Mouse (Mus musculus) mature B cell (primary cell): ENCODE results near the gene Tpsg1.

Source experiments
- in situ Hi-C: fragments of 300-500 bp; cut with MboI; formaldehyde crosslinking; loops from 2 replicates; pipeline ENCODE4 v1.14.3; 2019

The Tpsg1 gene

GRCm38 (mm10) chr17:25407352-25407751 is 38.3 kb downstream of the Tpsg1 start:
- in situ Hi-C loops, result no loop called here

- in situ Hi-C loops, result no loop called here
Observed at GRCm38 (mm10) chr17:25408302-25408999, 39.4 kb downstream of the Tpsg1 start.

GRCm38 (mm10) chr17:25409621-25410020 is 40.5 kb downstream of the Tpsg1 start:
- in situ Hi-C loops, result no loop called here

GRCm38 (mm10) chr17:25410180-25410579 is 41.1 kb downstream of the Tpsg1 start:
- in situ Hi-C loops, result no loop called here

- in situ Hi-C loops, result no loop called here
Observed at GRCm38 (mm10) chr17:25410786-25411185, 41.7 kb downstream of the Tpsg1 start.

GRCm38 (mm10) chr17:25411251-25411650 is 42.2 kb downstream of the Tpsg1 start:
- in situ Hi-C loops, result no loop called here

GRCm38 (mm10) chr17:25414209-25414608 is 45.1 kb downstream of the Tpsg1 start:
- in situ Hi-C loops, result no loop called here

- in situ Hi-C loops, result no loop called here
Observed at GRCm38 (mm10) chr17:25414917-25415316, 45.8 kb downstream of the Tpsg1 start.

GRCm38 (mm10) chr17:25415421-25415913 is 46.4 kb downstream of the Tpsg1 start:
- in situ Hi-C loops, result no loop called here

GRCm38 (mm10) chr17:25416219-25416618 is 47.1 kb downstream of the Tpsg1 start:
- in situ Hi-C loops, result no loop called here

- in situ Hi-C loops, result no loop called here
Observed at GRCm38 (mm10) chr17:25417990-25418389, 48.9 kb downstream of the Tpsg1 start.

GRCm38 (mm10) chr17:25418926-25419325 is 49.9 kb downstream of the Tpsg1 start:
- in situ Hi-C loops, result no loop called here

- in situ Hi-C loops, result no loop called here
Observed at GRCm38 (mm10) chr17:25420998-25421397, 51.9 kb downstream of the Tpsg1 start.
